Mouse (Mus musculus) heart, adult 2 months (tissue): ENCODE measurements at regions not wholly inside any gene's neighbourhood (a gene's known extent, or its start where the extent isn't known, plus 50 kb on each side); places are given as distances from the start of the nearest gene placed in this dataset.

Experiments used
- CTCF ChIP-seq: fragments of 200-600 bp; IDR thresholded peaks from 2 replicates; pipeline ENCODE4 v1.8.1; 2022; ENCODE audit warnings: antibody characterized with exemption, mild to moderate bottlenecking, moderate library complexity
- POLR2A ChIP-seq: fragments of 200-500 bp; IDR thresholded peaks from 2 replicates; pipeline ENCODE4 v1.6.1; 2011; ENCODE audit warnings: mild to moderate bottlenecking, low read depth, low read length, control low read depth; ENCODE audit not compliant: insufficient read depth

- TF ChIP-seq CTCF = no peak
- no peak for TF ChIP-seq POLR2A
Measured at GRCm38 (mm10) chr1:64215646-64216045, 93.6 kb upstream of the Klf7 start.
